Mouse (Mus musculus) kidney, postnatal 4 days (tissue): ENCODE results near the gene Pole2.

Experiments used
- DNase-seq, 2 experiments: peaks; one replicate each; pipeline ENCODE4 v3.0.0; 2021; ENCODE audit warnings: mixed read lengths in 2 of 2

Gene Pole2

DNA sequence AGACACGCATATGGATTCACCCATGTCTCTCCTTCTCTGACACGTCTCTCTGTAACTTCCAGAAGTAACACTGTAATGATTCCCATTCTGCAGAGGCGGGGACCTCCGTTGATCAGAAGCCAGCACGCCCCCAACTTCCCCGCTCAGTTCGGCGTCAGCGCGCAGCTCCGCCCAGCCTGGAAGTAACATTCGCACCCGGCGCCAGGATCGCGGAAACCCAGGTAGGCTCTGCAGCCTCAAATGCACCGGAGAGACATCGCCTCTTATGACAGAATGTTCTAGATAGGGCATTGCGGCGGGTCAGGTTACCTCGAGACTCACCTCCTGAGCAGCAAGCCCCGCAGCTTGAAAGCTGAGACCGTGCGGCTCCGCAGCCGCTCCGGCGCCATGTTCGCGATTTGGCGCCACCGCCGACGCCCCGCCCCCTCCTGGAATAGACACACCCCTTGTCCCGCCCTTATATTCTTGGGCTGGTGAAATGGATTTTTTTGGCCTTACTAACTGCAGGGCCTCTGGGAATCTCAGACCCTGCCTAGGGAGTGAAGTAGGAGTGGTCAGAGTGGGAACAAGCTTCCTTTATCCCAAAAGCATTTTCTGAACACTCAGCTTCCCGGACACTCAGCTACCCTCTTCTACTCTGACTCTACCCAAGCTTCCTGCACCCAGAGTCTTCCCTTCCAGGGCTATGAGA, at the start of gene Pole2:
TSS of gene Pole2 (minus strand) at position 420 of the 691 bp plus-strand sequence.
- peak; percentile 95 for DNase-seq

DNA sequence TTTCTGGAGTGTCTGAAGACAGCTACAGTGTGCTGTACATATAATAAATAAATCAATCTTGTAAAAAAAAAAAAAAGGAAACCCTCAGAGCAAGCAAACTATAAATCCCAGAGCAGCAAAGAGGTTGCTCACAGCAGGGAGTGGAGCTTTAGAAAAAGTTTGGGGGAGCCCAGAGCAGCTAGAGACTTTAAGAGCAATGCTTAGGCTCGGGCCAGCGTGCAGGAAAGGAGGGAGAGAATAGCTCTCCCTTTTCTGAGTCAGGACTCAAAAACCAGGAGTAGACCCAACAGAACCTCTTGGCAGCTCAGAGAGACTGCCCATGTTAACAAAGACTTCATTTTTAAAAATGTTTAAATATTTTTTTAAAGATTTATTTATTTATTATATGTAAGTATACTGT, 41.0 kb upstream of the Pole2 start:
- DNase-seq: no peak

DNA sequence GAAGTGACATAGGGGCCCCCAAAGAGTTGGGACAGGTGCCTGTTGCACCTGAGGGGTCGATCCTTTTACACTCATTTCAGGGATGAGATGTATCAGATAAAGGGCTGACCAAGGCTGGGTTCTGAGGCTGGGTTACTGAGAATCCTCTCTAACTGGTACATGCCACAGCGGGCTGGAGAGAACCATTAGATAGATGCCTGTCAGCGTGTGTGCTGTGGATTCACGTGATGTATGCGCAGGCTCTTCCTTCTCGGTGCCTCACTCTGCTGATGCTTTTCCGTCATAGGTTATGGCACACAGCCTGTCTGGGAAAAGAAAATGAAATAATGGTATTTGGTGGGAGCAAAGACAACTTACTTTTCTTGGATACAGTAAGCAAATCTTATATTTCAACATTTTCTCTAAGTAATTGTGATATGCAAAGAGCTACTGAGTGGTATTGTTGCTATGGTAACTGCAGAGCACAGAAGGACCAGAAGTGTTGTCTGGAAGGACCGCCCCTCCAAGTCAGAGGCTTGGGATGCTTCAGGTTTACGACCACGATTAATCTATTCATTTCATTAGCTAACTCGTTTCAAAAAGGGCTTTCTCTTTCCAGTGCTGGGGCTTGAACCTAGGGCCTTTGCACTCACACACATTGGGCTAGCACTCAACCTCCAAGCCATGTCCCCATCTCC, 40.1 kb upstream of the Pole2 start:
- DNase-seq: no peak

DNA sequence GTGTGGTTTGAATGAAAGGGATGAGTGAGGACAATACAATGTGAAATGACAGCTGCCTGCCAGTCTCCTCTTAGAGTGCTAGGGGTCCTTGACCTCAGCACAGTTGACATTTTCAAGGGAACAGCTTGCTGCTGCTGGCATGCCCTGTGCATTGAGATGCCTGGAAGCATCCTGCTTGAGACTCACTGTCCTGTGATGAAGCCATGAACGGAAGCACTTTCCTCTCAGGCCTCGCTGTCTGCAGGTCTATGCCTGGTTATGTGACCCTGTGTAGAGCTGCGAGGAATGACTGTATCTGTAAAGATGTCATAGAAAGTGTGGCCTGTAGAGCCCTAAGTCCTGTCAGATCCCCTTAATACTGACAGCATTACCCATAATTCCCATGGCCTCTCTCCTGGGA, 37.0 kb upstream of the Pole2 start:
- no peak for DNase-seq

DNA sequence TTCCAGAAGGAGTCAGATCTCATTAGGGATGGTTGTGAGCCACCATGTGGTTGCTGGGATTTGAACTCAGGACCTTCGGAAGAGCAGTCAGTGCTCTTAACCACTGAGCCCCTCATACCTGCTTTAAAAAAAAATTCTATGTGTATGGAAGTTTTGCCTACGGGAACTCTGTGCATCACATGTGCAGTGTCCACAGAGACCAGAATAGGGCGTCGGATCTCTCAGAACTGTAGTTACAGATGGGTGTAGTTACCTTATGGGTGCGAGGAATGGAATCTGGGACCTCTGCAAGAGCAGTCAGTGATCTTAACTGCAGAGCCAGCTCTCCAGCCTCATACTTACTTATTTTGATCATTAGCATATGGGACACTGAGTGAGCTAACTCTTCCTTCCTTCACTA, 34.3 kb upstream of the Pole2 start:
- no peak for DNase-seq

DNA sequence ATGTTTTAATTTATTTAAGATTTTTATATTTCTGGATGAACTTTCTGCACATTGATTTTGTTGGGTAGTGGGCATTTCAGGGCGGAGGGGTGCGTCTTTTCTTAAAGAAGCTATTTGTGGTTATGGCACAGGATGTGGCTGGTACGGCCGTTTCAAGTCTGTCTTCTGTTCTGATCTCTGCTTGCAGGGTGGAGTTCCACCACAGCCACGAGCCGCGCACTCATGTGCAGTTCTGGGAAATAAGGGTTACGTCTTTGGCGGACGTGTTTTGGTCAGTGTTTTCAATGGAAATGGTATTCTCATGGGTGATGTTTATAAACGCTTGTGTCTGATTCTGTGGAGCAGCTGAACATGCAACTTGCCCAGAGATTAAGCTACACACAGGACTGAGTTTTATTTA, 29.8 kb upstream of the Pole2 start:
- DNase-seq: no peak

DNA sequence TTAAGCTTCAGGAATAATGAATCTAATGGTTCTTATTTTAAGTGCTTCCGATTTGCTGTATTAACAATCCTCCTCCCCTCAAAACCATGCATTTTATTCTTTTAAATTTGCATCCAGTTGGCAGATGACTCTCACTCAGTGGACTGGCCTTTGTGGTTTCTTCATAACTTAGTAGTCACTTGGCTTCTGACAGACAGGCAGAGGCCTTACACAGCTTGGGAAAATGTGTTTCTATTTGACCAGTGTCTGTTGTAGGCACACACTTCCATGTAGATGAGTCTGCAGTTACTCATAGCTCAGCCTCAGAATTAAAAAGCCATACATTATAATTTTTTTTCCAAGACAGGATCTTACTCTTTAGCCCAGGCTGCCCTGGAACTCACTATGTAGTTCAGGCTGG, 25.8 kb upstream of the Pole2 start:
- DNase-seq: no peak

DNA sequence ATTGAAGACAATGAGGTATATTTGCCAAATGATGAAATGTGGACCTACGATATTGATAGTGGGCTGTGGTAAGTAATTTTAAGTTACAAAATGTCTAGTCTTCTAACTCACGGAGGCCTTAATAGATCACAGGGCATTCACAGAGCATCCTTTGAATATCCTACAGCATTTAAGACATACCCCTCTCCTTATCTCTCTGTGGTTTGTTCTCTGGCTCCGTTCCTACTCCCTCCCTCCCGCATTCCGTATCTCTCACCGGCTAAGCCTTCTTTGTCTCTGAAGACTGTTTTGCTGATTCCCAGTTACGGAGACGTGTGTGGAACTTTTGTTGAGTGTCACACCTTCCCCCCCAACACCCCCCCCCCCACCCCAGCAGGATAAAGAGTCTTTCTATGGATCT, 22.8 kb upstream of the Pole2 start:
- no peak for DNase-seq

DNA sequence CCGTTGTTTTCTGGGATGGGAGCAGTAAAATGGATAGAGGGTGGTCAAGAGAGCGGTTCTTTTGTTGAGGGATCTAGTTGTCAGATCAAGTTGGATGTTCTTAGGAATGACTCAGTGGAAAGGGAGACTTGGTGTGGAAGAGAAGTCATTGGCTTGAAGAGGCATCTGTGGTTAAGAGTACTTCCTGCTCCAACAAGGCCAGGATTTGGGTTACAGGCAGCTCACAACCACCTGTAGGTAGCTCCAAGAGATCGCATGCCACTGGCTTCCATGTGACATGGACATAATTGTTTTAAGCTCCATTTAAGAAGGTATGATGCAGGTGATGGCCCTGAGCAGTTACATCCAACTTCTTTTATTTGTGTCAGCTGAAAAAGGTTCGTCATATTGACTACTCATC, 21.8 kb upstream of the Pole2 start:
- no peak for DNase-seq

DNA sequence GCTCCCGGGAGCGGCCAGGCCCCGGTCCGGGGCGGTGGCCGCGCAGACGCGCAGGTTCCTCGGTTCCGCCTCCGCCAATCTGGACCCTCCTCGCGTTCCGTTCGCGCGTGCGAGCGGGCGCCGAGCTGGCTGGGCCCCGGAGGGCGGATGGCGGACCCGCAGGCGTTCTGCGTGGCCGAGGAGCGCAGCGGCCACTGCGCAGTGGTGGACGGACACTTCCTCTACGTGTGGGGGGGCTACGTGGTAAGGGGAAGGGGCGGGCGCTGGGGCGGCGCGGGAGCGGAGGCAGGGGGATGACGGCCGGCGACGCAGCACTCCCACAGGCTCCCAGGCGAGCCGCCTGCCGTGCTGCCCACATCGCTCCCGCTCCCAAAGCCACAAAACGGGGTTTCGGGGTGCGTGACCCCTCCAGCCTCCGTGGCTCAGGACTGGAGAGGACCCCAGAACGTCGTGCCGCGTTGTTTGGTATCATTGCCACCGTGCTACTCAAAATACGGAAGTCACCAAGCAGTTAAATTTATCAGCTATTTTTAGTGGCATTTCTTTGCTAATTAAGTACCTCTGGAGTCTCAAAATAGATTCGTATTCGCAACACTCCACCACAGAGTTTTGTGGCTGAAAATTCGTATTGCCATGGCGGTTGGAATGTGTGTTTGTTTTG, 13.9 kb upstream of the Pole2 start:
- peak; percentile 79 to 85 for DNase-seq

DNA sequence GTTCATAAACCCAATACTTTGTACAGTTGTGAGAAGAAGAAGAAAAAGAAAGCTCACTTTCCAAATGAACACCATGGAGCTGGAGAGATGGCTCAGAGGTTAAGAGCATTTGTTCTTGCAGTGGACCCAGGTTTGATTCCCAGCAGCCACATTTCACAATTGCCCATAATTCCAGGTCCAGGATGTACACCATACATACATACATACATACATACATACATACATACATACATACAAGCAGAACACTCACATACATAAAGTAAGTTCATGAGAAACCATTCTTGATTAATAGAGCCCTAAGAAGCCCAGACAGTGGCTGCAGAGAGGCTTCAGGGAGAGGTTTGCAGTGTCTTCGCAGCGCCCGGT, 13.4 kb upstream of the Pole2 start:
- no peak for DNase-seq

DNA sequence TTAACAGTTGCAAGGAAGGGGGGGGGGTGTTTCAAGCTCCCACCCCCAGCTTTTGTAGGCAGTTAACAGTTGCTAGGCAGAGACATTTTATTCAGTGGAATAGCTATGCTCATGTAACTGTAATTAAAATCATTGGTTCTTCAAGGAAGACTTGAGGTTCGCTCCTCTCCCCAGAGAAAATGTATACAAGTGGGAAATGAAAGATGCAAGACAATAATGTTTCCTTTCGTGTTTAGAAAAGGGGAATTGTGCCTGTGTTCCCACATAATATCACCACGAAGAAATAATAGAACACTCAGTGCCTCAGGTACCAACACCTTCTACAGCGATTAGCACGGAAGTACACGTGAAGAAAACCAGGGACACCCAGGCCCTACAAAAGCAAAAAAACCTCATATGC, 12.9 kb upstream of the Pole2 start, which contains the start of gene Klhdc1:
TSS of gene Klhdc1 (plus strand) at position 301 of the 400 bp plus-strand sequence.
- no peak for DNase-seq

DNA sequence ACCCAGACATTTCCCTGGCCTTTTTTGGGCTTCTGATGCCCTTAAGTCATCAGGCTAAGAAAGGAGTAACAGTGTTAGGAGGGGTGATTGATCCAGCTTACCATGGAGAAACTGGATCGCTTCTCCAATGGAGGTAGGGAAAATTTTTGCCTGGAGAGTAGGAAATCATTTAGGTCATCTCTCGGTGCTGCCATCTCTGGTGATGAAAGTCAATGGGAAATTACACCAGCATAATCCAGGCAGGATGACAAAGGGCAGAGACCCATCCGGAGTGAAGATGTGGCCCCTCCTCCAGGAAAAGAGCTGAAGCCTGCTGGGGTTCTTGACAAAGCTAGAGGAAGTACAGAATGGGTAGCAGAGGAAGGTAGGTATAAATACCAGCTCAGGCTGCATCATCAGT, 10.3 kb upstream of the Pole2 start:
- peak in 1 of 2 experiments; percentile 15 for DNase-seq

DNA sequence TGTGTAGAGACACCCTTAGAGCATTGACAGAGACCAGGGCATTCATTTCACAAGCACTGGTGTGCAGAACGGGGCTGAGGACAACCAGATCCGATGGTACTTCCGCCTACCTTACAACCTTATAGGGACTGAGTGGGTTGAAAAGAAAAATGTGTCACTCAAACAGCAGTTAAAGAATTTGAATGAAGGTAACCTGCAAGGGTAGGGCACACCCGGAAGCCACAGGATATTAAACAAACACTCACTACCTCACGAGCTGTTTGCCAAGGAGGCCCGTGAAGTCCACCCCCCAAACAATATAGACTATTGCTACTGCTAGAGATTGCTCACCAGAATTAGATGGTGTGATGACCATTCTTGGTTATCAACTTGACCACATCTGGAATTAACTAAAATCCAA, 7.8 kb upstream of the Pole2 start:
- no peak for DNase-seq

DNA sequence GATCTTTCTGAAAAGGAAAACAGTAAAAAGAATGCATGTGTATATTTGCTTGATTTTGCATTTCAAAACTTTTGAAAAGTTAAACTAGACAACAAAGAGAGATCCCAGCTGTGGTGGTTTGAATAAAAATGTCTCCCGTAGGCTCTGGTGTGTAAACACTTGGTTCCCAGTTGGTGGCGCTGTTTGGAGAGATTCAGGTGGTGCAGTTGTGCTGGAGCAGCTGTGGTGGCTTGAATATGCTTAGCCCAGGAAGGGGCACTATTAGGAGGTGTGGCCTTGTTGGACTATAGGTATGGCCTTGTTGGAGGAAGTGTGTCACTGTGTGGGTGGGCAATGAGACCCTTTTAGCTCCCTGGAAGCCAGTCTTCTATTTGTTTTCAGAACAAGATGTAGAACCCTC, 1.3 kb upstream of the Pole2 start:
- peak; percentile 36 to 49 for DNase-seq

DNA sequence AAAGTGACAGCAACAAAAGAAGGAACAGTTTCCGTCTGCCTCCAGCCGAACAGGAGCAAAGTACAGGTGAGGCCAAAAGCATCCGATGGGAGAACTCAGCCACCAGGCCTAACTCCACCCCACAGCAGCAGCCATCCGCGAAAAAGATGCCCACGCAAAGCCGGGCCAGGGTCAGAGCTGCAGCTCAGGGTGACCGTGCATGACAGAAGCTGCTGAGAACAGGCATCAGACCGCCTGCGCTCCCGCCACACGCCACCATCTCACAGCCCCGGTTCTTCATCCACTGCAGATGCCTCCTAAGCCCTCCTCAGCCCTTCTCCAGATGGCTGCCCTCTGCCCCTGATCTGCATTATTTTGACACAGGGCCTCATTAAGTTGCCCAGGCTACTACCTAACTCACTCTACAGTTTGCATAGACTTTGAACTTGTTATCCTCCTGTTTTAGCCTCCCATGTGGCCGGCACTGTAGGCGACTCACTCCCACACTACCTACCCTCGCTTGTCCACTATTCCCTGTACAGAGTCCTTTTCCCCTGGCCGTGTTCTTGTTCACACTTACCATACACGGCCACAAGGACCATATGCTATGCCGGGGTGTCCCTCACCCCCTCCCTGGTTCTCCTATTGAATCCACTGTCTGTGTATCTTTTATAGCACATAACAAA, 7.2 kb downstream of the Pole2 start:
- DNase-seq: peak; percentile 52 to 68

DNA sequence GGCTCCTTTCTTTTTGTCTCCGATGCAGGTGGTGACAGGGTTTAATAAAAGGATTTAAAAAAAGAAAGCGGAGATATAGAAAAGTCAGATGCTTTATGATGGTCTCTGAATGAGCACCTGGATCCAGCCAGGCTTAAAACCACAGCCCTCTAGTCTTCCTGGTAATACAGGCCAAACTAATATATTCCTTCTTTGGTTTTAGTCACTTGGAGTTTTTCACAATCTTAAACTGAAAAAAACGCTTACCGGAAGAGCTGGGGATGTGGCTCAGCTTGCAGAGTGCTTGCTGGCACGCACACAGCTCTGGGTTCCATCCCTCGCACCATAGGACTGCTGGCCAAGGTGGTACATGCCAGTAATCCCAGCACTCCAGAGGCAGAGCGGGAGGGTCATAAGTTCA, 11.4 kb downstream of the Pole2 start:
- no peak for DNase-seq

DNA sequence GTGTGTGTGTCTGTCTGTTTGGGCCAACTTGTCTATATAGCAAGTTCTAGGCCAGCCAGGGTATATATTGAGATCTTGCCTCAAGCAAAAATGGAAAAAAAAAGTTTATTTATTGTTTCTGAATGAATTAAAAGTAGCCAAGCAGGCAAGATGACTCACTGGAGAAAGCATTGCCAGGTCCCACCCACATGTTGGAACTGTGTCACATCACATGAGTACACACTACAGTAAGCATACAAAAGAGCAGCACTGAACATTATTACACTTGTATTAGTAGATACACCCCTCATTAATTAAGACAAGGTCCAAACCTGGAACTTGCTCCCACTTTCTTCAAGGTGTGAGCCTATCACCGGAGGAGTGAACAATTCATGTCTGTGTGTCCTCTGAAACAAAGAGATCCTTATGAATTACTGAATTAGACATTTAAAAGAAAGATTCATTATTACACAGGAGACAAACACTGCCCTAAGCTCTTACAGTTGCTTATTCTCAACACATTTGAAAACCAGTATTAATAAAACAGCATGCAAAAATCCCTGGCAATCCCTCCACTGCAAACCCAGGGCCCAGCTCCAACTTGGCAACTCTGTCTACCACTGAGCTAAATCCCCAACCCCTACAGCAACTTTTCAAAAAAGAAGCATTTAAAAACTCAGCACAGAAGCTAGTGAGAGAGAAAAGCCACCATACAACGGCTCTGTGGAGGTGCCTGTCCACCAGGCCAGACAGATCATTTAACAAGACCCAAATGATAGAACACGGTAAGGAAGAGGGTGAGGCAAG, 12.8 kb downstream of the Pole2 start:
- no peak for DNase-seq

DNA sequence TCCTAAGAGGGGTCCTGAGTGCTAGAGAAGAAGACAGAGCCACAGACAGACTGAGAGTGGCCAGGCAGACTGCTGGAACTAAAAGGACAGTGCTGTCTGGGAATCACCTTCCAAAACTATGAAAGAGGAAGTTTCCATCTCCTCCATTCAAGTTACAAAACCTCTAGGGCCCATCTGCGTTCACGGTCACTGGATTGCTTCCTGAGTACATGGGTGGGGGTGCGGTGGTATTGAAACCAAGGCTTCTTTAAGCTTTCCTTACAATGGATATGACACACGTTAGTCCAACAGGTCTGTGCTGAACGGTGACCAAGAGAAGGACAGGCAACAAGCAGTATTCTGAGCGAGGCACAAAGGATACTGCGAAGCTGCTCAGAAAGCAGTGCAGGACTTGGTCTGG, 13.6 kb downstream of the Pole2 start:
- no peak for DNase-seq

DNA sequence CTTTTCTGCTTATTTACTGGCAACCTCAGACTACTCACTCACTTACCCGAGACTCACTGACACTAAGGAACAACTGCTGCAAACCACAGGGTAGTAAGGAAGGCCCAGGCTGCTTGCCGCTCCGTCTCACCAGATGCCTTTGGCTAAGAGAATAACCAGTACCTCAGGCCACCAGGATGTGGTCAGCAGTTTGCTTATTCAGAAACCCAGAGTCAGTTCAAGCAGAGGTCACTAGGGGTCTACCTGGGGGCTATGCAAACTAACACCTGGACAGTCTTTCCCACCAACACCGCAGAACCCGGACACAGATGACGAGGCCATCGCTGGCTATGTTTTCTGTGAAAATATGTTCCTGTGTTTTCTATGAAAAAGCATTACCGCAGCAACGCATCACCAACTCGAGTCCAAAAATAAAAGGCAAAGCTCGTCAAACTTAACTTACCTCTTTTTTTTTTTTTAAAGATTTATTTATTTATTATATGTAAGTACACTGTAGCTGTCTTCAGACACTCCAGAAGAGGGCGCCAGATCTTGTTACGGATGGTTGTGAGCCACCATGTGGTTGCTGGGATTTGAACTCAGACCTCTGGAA, 14.7 kb downstream of the Pole2 start:
- DNase-seq: no peak

DNA sequence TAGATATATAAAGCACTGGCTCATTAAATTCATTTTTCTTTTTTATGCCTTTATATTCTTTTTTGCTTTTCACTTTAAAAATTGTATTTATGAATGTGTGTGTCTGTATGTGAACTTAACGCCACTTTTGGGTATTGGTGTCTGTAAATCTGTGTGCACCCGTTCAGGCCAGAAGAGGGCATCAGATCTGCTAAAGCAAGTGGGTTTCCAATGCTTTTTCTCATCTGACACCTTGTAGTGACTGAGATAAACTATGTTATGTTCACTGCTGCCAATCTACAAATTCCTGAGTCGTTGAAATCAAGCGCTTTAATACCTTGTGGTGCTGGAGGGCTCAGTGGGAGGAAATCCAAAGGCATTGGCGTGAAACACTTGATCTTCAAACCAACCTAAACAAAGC, 16.9 kb downstream of the Pole2 start:
- DNase-seq: peak; percentile 37 to 43
